Mouse (Mus musculus): ENCODE data around the gene Cfap73.

Cfap73 gene

GRCm38 (mm10) chr5:120634131-120634530 is at the start of gene Cfap73:
Gene Cfap73, minus strand, starts transcription at chr5:120634235.
- DNase-seq (ENCODE audit: low spot score) = no peak

- DNase-seq (ENCODE audit: low spot score) = no peak
Observed at GRCm38 (mm10) chr5:120682982-120683771, 49.1 kb upstream of the Cfap73 start.

GRCm38 (mm10) chr5:120680918-120681317 is 46.9 kb upstream of the Cfap73 start:
- DNase-seq (ENCODE audit: low spot score) = no peak

GRCm38 (mm10) chr5:120679676-120680555 is 45.9 kb upstream of the Cfap73 start:
- DNase-seq (ENCODE audit: low spot score) = peak; percentile 64

- no peak for DNase-seq (ENCODE audit: low spot score)
Observed at GRCm38 (mm10) chr5:120677516-120677915, 43.5 kb upstream of the Cfap73 start.

- DNase-seq (ENCODE audit: low spot score) = no peak
Observed at GRCm38 (mm10) chr5:120674229-120675145, 40.5 kb upstream of the Cfap73 start.

- peak; percentile 41 for DNase-seq (ENCODE audit: low spot score)
Observed at GRCm38 (mm10) chr5:120673626-120674025, 39.6 kb upstream of the Cfap73 start.

GRCm38 (mm10) chr5:120671865-120672264 is 37.8 kb upstream of the Cfap73 start:
- no peak for DNase-seq (ENCODE audit: low spot score)

GRCm38 (mm10) chr5:120670132-120670531 is 36.1 kb upstream of the Cfap73 start:
- no peak for DNase-seq (ENCODE audit: low spot score)

GRCm38 (mm10) chr5:120668761-120669160 is 34.7 kb upstream of the Cfap73 start:
- DNase-seq (ENCODE audit: low spot score) = no peak

- no peak for DNase-seq (ENCODE audit: low spot score)
Observed at GRCm38 (mm10) chr5:120664888-120665287, 30.9 kb upstream of the Cfap73 start.

GRCm38 (mm10) chr5:120660816-120661215 is 26.8 kb upstream of the Cfap73 start:
- DNase-seq (ENCODE audit: low spot score) = no peak

GRCm38 (mm10) chr5:120656281-120656751 is 22.3 kb upstream of the Cfap73 start:
- DNase-seq (ENCODE audit: low spot score) = no peak

- no peak for DNase-seq (ENCODE audit: low spot score)
Observed at GRCm38 (mm10) chr5:120653873-120654272, 19.8 kb upstream of the Cfap73 start.

- no peak for DNase-seq (ENCODE audit: low spot score)
Observed at GRCm38 (mm10) chr5:120652915-120653701, 19.1 kb upstream of the Cfap73 start.

GRCm38 (mm10) chr5:120651230-120651629 is 17.2 kb upstream of the Cfap73 start:
- no peak for DNase-seq (ENCODE audit: low spot score)

- no peak for DNase-seq (ENCODE audit: low spot score)
Observed at GRCm38 (mm10) chr5:120649938-120650337, 15.9 kb upstream of the Cfap73 start.

- DNase-seq (ENCODE audit: low spot score) = no peak
Observed at GRCm38 (mm10) chr5:120649374-120649933, 15.4 kb upstream of the Cfap73 start.

- DNase-seq (ENCODE audit: low spot score) = peak; percentile 42
Observed at GRCm38 (mm10) chr5:120648569-120649373, 14.7 kb upstream of the Cfap73 start, which contains the start of gene Rasal1. Gene Rasal1, plus strand, starts transcription at chr5:120648812.

Data from lung, postnatal 25 days (tissue).